Mouse (Mus musculus) megakaryocyte, embryonic 14.5 days (primary cell): ENCODE data around the gene Fbxo28. TPM values are rescaled to one million over a fixed set of nuclear protein-coding genes. Genes with fewer than 3 reads are reported as not detected.
A peak's percentile ranks its signal among the peaks of the same experiment; 100 is the strongest.

Experiments used
- H3K27me3 ChIP-seq: replicated peaks from 2 replicates; pipeline ENCODE3; 2012; ENCODE audit warnings: inconsistent platforms
- H3K36me3 ChIP-seq: replicated peaks from 2 replicates; pipeline ENCODE3; 2012; ENCODE audit warnings: low read length, inconsistent platforms, mixed read lengths
- H3K4me1 ChIP-seq: 2 replicates; pipeline ENCODE4 v1.6.1; 2012; ENCODE audit warnings: inconsistent platforms
- H3K4me3 ChIP-seq: replicated peaks from 2 replicates; pipeline ENCODE3; 2012; ENCODE audit warnings: moderate library complexity, mild to moderate bottlenecking, inconsistent platforms
- H3K9me3 ChIP-seq: 2 replicates; pipeline ENCODE4 v1.6.1; 2012; ENCODE audit warnings: inconsistent platforms
- FLI1 ChIP-seq: IDR thresholded peaks from 2 replicates; pipeline ENCODE4 v1.6.1; 2012; ENCODE audit warnings: low read length, inconsistent platforms, mixed read lengths
- GATA1 ChIP-seq: IDR thresholded peaks from 3 replicates; pipeline ENCODE4 v1.6.1; 2012; ENCODE audit warnings: mixed read lengths, low read length, inconsistent platforms, borderline replicate concordance
- polyA plus RNA-seq: library from polyadenylated mRNA; stranded (reverse); fragments of >175 nt; gene quantifications from 2 replicates; pipeline ENCODE4 v1.2.3, GENCODE M21; 2012; ENCODE audit warnings: low replicate concordance; ENCODE audit not compliant: insufficient read depth

Gene Fbxo28
- polyA plus RNA-seq, 1 experiment, result 9.9 TPM

DNA sequence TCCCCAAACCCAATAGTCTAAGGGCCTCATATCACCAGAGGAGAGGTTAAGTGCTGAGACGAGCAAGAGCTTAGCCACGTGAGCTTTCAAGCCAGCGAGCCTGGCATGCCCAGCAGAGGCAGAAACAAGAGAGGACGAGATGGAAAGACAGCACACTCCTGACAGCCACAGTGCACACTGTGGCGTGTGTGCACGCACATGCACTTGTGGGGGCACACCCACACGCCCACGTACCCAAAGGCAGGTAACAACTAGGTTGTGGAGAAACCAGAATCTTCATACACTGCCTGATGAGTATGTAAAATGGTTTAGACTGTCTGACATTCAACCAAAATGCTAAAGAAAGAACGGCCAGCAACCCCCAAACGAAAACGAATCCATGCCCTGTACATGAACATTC, 60.9 kb downstream of the Fbxo28 start:
- Histone ChIP-seq H3K36me3 (peaks cover 44% of the 10 kb centered on the region), H3K9me3 (no peaks in the 10 kb centered on the region), H3K4me1 (peaks cover 71% of the 10 kb centered on the region), H3K4me3 (peak overlapping the region; percentile 83), H3K27me3 (no peaks in the 10 kb centered on the region)
- no peak for TF ChIP-seq GATA1
- no peak for TF ChIP-seq FLI1

DNA sequence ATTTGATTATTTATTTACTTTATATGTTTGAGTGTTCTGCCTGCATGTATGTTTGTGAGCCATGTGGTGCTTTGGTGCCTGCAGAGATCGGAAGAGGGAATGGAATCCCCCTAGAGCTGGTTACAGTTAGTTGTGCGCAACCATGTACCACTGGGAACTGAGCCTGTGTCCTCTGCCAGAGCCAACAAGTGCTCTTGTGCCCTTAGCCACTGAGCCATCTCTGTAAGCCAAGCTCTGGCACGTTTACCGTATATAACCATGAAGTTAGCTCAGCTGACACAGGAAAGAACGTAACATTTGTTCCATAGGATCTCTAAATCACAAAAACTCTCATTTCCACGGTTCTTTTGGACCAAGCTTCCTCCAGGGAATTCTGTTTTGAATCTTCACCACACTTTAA, 61.4 kb downstream of the Fbxo28 start:
- TF ChIP-seq GATA1 (no peak), FLI1 (no peak)
- no peaks in the 10 kb centered on the region for H3K9me3 ChIP-seq
- peaks cover 50% of the 10 kb centered on the region for H3K36me3 ChIP-seq
- peaks cover 76% of the 10 kb centered on the region for H3K4me1 ChIP-seq
- H3K27me3 ChIP-seq, result no peaks in the 10 kb centered on the region
- peak overlapping the region; percentile 51 for H3K4me3 ChIP-seq

DNA sequence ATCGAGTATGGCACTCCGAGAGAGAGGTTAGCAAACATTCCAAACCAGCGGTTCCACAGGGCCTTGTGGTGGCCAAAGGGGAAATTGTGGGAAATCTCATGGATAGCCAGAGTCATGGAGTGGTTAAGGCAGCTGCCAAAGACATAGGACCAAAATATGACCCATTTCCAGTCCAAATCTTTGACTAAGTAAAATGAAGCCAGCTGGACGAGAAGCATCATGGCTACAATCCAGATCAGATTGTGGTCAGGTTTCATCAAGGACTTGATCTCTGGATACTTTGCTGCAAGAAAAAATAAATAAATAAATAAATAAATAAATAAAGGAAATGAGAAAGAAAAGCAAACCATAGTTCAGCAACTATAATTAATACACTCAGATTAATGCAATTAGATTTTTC, 62.0 kb downstream of the Fbxo28 start:
- Histone ChIP-seq H3K27me3 (no peaks in the 10 kb centered on the region), H3K4me3 (no peak overlapping the region), H3K36me3 (peaks cover 55% of the 10 kb centered on the region), H3K4me1 (peaks cover 77% of the 10 kb centered on the region), H3K9me3 (no peaks in the 10 kb centered on the region)
- TF ChIP-seq GATA1, result no peak
- TF ChIP-seq FLI1, result no peak

DNA sequence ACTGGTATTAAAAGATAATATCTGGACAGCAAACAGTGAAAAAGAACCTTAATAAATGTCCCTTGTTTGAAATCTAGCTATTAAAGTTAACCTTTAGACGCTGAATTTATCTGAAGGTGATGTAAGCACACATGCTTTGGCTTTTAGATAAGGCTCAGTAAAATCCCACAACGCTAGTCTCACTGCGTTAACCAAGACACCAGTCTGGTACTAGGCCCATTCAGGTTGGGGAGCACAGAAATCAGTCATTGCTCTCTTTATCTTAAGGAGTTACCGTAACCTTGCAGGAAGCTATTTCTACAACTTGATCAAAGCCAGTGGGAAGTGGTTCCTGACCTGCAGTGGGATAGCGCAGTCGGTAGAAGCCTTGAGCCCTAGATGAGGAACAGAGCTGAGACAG, 66.3 kb downstream of the Fbxo28 start:
- TF ChIP-seq GATA1 (no peak), FLI1 (no peak)
- H3K36me3 ChIP-seq, result peaks cover 72% of the 10 kb centered on the region
- no peaks in the 10 kb centered on the region for H3K9me3 ChIP-seq
- H3K4me3 ChIP-seq, result no peak overlapping the region
- no peaks in the 10 kb centered on the region for H3K27me3 ChIP-seq
- H3K4me1 ChIP-seq, result peaks cover 65% of the 10 kb centered on the region

DNA sequence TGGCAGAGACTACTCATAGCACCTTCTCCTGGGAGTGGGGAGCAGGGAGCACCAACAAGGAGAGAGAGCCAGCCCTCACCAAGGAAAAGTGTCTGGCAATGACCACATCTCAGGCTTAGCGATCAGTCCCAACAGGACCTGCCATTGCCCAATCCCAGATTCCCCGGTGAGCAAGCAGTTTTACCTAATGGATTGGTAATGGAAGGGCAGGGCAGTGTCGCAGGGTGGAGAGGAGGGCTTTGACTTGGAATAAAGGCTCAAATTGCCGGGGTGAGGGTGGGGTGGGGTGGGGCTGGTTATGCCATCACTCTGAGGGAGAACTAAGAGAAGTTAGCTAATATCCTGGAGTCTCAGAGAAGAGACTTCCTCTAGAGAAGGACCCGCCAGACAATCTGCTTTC, 69.8 kb downstream of the Fbxo28 start:
- Histone ChIP-seq H3K4me1 (peaks cover 47% of the 10 kb centered on the region), H3K9me3 (no peaks in the 10 kb centered on the region), H3K36me3 (peaks cover 41% of the 10 kb centered on the region), H3K4me3 (no peak overlapping the region), H3K27me3 (peaks cover 11% of the 10 kb centered on the region)
- TF ChIP-seq FLI1 (no peak), GATA1 (no peak)

DNA sequence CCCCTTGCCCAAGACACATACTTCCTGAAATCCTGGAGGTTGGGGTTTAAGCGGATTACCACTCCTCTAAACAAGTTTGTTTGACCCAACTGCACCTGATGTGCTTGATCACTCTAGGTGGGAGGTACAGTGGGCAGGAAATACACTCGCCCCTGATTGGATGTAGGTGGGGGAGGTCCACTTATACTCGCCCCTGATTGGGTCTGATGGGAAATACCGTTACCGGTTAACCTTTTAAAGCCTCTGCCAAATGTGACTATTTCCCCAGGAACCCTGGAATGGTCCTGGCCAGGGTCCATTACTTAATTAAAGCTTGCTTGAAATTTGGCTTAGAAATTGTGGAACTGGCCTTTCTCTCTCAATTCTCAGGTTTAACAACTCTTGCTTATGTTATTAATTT, 70.3 kb downstream of the Fbxo28 start:
- Histone ChIP-seq H3K27me3 (peaks cover 11% of the 10 kb centered on the region), H3K4me1 (peaks cover 47% of the 10 kb centered on the region), H3K9me3 (no peaks in the 10 kb centered on the region), H3K36me3 (peaks cover 38% of the 10 kb centered on the region), H3K4me3 (no peak overlapping the region)
- TF ChIP-seq FLI1 (no peak), GATA1 (no peak)

DNA sequence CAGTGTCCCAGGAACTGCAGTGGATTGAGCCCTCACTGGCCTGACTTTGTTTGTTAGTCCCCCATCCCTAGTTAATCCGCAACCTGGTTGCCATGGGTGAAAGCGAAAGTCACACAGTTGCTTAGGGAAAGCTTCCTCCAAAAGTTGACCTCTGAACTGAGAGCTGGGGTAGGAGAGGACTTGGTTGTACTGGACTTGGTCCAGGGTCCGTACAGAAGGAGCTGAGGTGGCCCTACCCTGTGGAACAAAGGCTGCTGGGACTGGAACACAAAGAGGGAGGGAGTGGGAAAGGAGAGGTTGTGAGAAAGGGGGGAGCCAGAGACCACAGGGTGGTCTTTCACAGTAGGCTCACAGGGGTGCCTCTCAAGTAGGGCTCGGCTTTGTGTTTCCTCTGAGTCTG, 73.1 kb downstream of the Fbxo28 start:
- no peaks in the 10 kb centered on the region for H3K9me3 ChIP-seq
- H3K4me1 ChIP-seq, result peaks cover 24% of the 10 kb centered on the region
- H3K4me3 ChIP-seq, result no peak overlapping the region
- H3K36me3 ChIP-seq, result peaks cover 11% of the 10 kb centered on the region
- no peak for TF ChIP-seq GATA1
- no peak for TF ChIP-seq FLI1
- H3K27me3 ChIP-seq, result peaks cover 11% of the 10 kb centered on the region

DNA sequence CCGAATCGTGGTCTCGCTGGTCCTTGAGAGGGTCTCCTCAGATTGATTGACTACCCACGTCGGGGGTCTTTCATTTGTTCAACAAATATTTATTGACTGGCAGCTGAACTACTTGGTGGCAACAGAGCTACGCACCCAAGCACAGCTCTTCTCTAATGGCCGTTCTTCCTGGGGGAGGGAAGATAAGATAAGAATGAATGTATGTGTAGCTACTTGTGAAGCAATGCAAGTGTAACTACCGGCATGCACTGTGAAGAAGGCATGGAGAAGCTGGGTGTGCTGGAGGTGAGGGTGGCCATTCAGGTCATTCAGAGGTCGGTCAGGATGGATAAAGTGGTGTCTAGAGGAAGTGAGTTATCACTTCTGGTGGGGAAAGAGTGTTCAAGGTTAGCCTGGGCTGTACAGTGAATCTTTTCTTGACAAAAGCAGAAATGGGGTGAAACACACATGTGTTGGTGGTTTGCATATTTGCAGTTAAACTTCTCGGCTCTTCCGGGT, 75.4 kb downstream of the Fbxo28 start:
- Histone ChIP-seq H3K9me3 (no peaks in the 10 kb centered on the region), H3K36me3 (no peaks in the 10 kb centered on the region), H3K4me3 (no peak overlapping the region), H3K4me1 (peaks cover 18% of the 10 kb centered on the region), H3K27me3 (peaks cover 11% of the 10 kb centered on the region)
- TF ChIP-seq GATA1 (no peak), FLI1 (no peak)

Other genes starting within 250 kb of the Fbxo28 start
- gene Srp9, start 216.9 kb downstream of the Fbxo28 start, polyA plus RNA-seq, result 16.4 and 53.1 TPM in 2 replicates
- gene Vmn1r1, start 177.1 kb downstream of the Fbxo28 start, polyA plus RNA-seq, result not detected in 2 replicates
- gene Degs1, start 58.8 kb downstream of the Fbxo28 start, polyA plus RNA-seq, result 9.6 and 32.4 TPM in 2 replicates
- gene Trp53bp2, start 67.5 kb upstream of the Fbxo28 start, polyA plus RNA-seq, result 1.2 and 1.4 TPM in 2 replicates
- 46.0 and 47.8 TPM in 2 replicates for gene Capn2, start 176.0 kb upstream of the Fbxo28 start, polyA plus RNA-seq
- not detected in 2 replicates for gene Capn8, start 223.4 kb upstream of the Fbxo28 start, polyA plus RNA-seq